Mouse (Mus musculus) heart, embryonic 14.5 days (tissue): ENCODE measurements around the gene Gm28048. TPM values are rescaled to one million over a fixed set of nuclear protein-coding genes. Genes with fewer than 3 reads are reported as not detected.

Experiments
- ATAC-seq: fragments of 200-750 bp; cut with Nextera tagmentation; 2 replicates; pipeline ENCODE4 v1.8.0; 2017; ENCODE audit warnings: low read depth, moderate TSS enrichment; ENCODE audit not compliant: insufficient number of reproducible peaks, insufficient read depth, low FRiP score
- H3K27ac ChIP-seq, 2 experiments: fragments of 200-500 bp in 1 of 2; fragments of 300-500 bp in 1 of 2; sonication (generic) in 1 of 2; replicated peaks in 1 of 2; 2 replicates each; pipeline ENCODE4 v1.5.1; 2012 to 2014; ENCODE audit warnings: low read depth in 2 of 2, low read length in 2 of 2, control low read depth in 1 of 2, mild to moderate bottlenecking in 1 of 2, mixed read lengths in 1 of 2; ENCODE audit not compliant: control insufficient read depth in 1 of 2, insufficient read depth in 1 of 2
- H3K27me3 ChIP-seq: fragments of 300-500 bp; sonication (generic); 2 replicates; pipeline ENCODE4 v1.6.1; 2014; ENCODE audit warnings: mild to moderate bottlenecking, low read length, control low read depth; ENCODE audit not compliant: control insufficient read depth, insufficient read depth
- H3K36me3 ChIP-seq: fragments of 300-500 bp; sonication (generic); 2 replicates; pipeline ENCODE4 v1.6.1; 2014; ENCODE audit warnings: mild to moderate bottlenecking, control low read depth, low read length, mixed read lengths; ENCODE audit not compliant: control insufficient read depth, insufficient read depth
- H3K4me1 ChIP-seq, 2 experiments: fragments of 200-500 bp in 1 of 2; fragments of 300-500 bp in 1 of 2; sonication (generic) in 1 of 2; 2 replicates each; pipeline ENCODE4 v1.6.1; 2012 to 2014; ENCODE audit warnings: low read length in 2 of 2, control low read depth in 1 of 2, mixed read lengths in 1 of 2; ENCODE audit not compliant: control insufficient read depth in 2 of 2, insufficient read depth in 2 of 2
- H3K4me2 ChIP-seq: fragments of 300-500 bp; sonication (generic); 2 replicates; pipeline ENCODE4 v1.6.1; 2014; ENCODE audit warnings: mild to moderate bottlenecking, low read length
- H3K4me3 ChIP-seq, 2 experiments: fragments of 200-500 bp in 1 of 2; fragments of 300-500 bp in 1 of 2; sonication (generic) in 1 of 2; 2 replicates each; pipeline ENCODE4 v1.5.1; 2012 to 2014; ENCODE audit warnings: low read length in 2 of 2, mild to moderate bottlenecking in 2 of 2, control low read depth in 1 of 2, low read depth in 1 of 2, moderate library complexity in 1 of 2; ENCODE audit not compliant: control insufficient read depth in 1 of 2, insufficient read depth in 1 of 2
- H3K9ac ChIP-seq: fragments of 300-500 bp; sonication (generic); 2 replicates; pipeline ENCODE4 v1.6.1; 2014; ENCODE audit warnings: mild to moderate bottlenecking, low read length
- H3K9me3 ChIP-seq: fragments of 300-500 bp; sonication (generic); 2 replicates; pipeline ENCODE4 v1.6.1; 2016; ENCODE audit warnings: low read length, control low read depth; ENCODE audit not compliant: control insufficient read depth
- WGBS: fragments of 180-500 bp; shearing (Covaris S2); extraction: QIAGEN DNeasy Blood & Tissue Kit; methylation state at CpG from one replicate; pipeline ENCODE4 v1.1.7; 2014; 5-methylcytosine and 5-hydroxymethylcytosine counted together
- polyA plus RNA-seq: library from polyadenylated mRNA; unstranded; fragments of >200 nt; fragmentation: Nextera tagmentation; extraction: Ambion mirVana; gene quantifications from 2 replicates; pipeline ENCODE4 v1.2.1, GENCODE M21; 2014

Gm28048 gene
- polyA plus RNA-seq, 1 experiment from 2014 or later, result 8.1 TPM

GRCm38 (mm10) chr11:22865635-22866246 is 116.1 kb downstream of the Gm28048 start:
- H3K4me1 ChIP-seq, result peaks cover 0 to 1% of the 10 kb centered on the region in 2 experiments; a peak in 1 of 4 replicates
- no peaks in the 10 kb centered on the region for H3K27me3 ChIP-seq
- H3K9me3 ChIP-seq, result no peaks in the 10 kb centered on the region
- H3K4me3 ChIP-seq, result no peak overlapping the region
- no peak overlapping the region for H3K27ac ChIP-seq
- H3K4me2 ChIP-seq, result no peak overlapping the region
- ATAC-seq, result no peak
- 86% methylated on average over 7 of the region's 7 CpGs for WGBS
- H3K9ac ChIP-seq, result no peak overlapping the region
- no peaks in the 10 kb centered on the region for H3K36me3 ChIP-seq

- Histone ChIP-seq H3K4me2 (no peak overlapping the region), H3K4me1 (peaks cover 0 to 7% of the 10 kb centered on the region in 2 experiments; a peak in 1 of 4 replicates), H3K9me3 (no peaks in the 10 kb centered on the region), H3K9ac (no peak overlapping the region), H3K27ac (no peak overlapping the region), H3K4me3 (no peak overlapping the region), H3K36me3 (no peaks in the 10 kb centered on the region), H3K27me3 (no peaks in the 10 kb centered on the region)
- no peak for ATAC-seq
- 78% methylated on average over 8 of the region's 8 CpGs for WGBS
Measured at GRCm38 (mm10) chr11:22864305-22865060, 117.4 kb downstream of the Gm28048 start.

- Histone ChIP-seq H3K36me3 (no peaks in the 10 kb centered on the region), H3K4me3 (no peak overlapping the region), H3K27ac (no peak overlapping the region), H3K4me2 (no peak overlapping the region), H3K27me3 (peaks cover 5% of the 10 kb centered on the region; the same call in 1 of the 2 replicates), H3K9me3 (no peaks in the 10 kb centered on the region), H3K9ac (no peak overlapping the region), H3K4me1 (peaks cover 2 to 8% of the 10 kb centered on the region in 2 experiments; a peak in 2 of 4 replicates)
- WGBS, result 43% methylated on average over 4 of the region's 4 CpGs
- ATAC-seq, result no peak
Measured at GRCm38 (mm10) chr11:22863581-22863980, 118.3 kb downstream of the Gm28048 start.

- Histone ChIP-seq H3K27me3 (peaks cover 6% of the 10 kb centered on the region; the same call in 1 of the 2 replicates), H3K4me3 (no peak overlapping the region), H3K4me1 (peaks cover 8 to 13% of the 10 kb centered on the region in 2 experiments; a peak in 2 of 4 replicates), H3K9me3 (no peaks in the 10 kb centered on the region), H3K4me2 (no peak overlapping the region), H3K36me3 (no peaks in the 10 kb centered on the region), H3K27ac (no peak overlapping the region), H3K9ac (no peak overlapping the region)
- WGBS, result 79% methylated on average over 4 of the region's 4 CpGs
- ATAC-seq, result no peak
Measured at GRCm38 (mm10) chr11:22861315-22861714, 120.6 kb downstream of the Gm28048 start.

GRCm38 (mm10) chr11:22860335-22861227 is 121.3 kb downstream of the Gm28048 start, which contains the start of gene B3gnt2:
B3gnt2 (minus strand) TSS chr11:22860961.
- Histone ChIP-seq H3K36me3 (no peaks in the 10 kb centered on the region), H3K9me3 (no peaks in the 10 kb centered on the region), H3K27ac (peak within 1 kb of the TSS; percentile 57 to 73), H3K4me3 (peak within 1 kb of the TSS; percentile 83 to 96), H3K4me2 (peak within 1 kb of the TSS; percentile 99), H3K9ac (peak within 1 kb of the TSS; percentile 84), H3K27me3 (peaks cover 6% of the 10 kb centered on the region; the same call in 1 of the 2 replicates), H3K4me1 (peaks cover 8 to 13% of the 10 kb centered on the region in 2 experiments; a peak in 2 of 4 replicates)
- WGBS, result 7% methylated on average over 41 of the region's 41 CpGs
- ATAC-seq, result no peak

GRCm38 (mm10) chr11:22859633-22860334 is 122.1 kb downstream of the Gm28048 start:
- ATAC-seq, result peak; percentile 91
- Histone ChIP-seq H3K4me1 (peaks cover 8 to 13% of the 10 kb centered on the region in 2 experiments; a peak in 2 of 4 replicates), H3K4me3 (peak overlapping the region; percentile 83 to 96), H3K9me3 (no peaks in the 10 kb centered on the region), H3K36me3 (no peaks in the 10 kb centered on the region), H3K9ac (peak overlapping the region; percentile 84), H3K27me3 (peaks cover 6% of the 10 kb centered on the region; the same call in 1 of the 2 replicates), H3K27ac (peak overlapping the region; percentile 57 to 73), H3K4me2 (peak overlapping the region; percentile 99)
- under 1% methylated on average over 36 of the region's 55 CpGs for WGBS
